Mouse (Mus musculus) brown adipose tissue, adult 24 weeks (tissue): Measurements from ENCODE around the gene Gnl1. TPM values are rescaled to one million over a fixed set of nuclear protein-coding genes. Genes with fewer than 3 reads are reported as not detected.
"Not testable (repeated sequence)": the region's sequence is repeated elsewhere in the genome, so short reads cannot be mapped to it uniquely, and the experiment has no call there.

Experiments
- H3K27ac ChIP-seq: fragments of 200-500 bp; replicated peaks from 2 replicates; pipeline ENCODE4 v1.5.1; 2012; ENCODE audit warnings: low read depth, mild to moderate bottlenecking, low read length
- H3K4me1 ChIP-seq: fragments of 200-500 bp; 2 replicates; pipeline ENCODE4 v1.6.1; 2012; ENCODE audit warnings: low read length, mixed read lengths; ENCODE audit not compliant: control insufficient read depth, insufficient read depth, insufficient read length
- H3K4me3 ChIP-seq: fragments of 200-500 bp; 2 replicates; pipeline ENCODE4 v1.5.1; 2012; ENCODE audit warnings: low read depth, mild to moderate bottlenecking, low read length, moderate library complexity; ENCODE audit not compliant: insufficient read depth
- polyA plus RNA-seq: library from polyadenylated mRNA; stranded (reverse); fragments of >200 nt; gene quantifications from 2 replicates; pipeline ENCODE4 v1.2.4, GENCODE M21; 2012; ENCODE audit not compliant: missing spikeins, insufficient read depth, insufficient read length

Gene Gnl1
- polyA plus RNA-seq, 1 experiment = 14.5 TPM

DNA sequence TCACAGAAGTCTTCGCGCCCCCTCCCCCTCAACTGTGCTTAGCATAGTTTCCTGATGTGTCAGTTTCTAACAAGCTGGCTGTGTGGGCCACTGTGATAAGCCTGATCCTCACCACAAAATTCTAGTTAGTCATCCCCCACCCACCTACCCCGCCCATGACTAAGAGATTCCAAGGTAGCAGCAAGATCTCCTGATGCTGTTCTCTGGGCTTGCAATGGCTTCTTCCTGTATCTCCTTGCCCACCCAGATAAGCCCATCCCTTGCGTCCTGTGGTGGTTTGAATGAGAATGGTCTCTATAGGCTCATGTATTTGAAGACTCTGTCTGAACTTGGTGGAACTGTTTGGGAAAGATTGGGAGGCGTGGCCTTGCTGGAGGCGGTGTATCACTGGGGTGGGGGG, 22.3 kb downstream of the Gnl1 start:
- Histone ChIP-seq H3K4me1 (0 out of 2 replicates have a peak, but pooled peaks cover 2% of the 10 kb centered on the region), H3K4me3 (no peak overlapping the region), H3K27ac (no peak overlapping the region)

DNA sequence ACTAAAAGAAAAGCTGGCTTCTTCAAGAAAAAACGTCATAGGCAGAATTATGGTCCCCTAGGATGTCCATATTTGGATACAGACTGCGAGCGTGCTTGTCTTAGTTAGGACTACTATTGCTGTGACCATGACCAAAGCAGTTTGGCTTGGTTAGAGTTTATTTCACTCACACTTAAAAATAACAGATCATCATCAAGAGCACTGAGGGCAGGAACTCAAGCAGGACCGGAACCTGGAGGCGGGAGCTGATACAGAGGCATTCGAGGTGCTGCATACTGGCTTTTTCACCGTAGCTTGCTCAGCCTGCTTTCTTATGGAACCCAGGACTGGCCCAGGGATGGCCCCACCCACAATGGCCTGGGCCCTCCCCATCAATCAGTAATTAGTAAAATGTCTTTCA, 23.7 kb downstream of the Gnl1 start:
- 0 out of 2 replicates have a peak, but pooled peaks cover 2% of the 10 kb centered on the region for H3K4me1 ChIP-seq

DNA sequence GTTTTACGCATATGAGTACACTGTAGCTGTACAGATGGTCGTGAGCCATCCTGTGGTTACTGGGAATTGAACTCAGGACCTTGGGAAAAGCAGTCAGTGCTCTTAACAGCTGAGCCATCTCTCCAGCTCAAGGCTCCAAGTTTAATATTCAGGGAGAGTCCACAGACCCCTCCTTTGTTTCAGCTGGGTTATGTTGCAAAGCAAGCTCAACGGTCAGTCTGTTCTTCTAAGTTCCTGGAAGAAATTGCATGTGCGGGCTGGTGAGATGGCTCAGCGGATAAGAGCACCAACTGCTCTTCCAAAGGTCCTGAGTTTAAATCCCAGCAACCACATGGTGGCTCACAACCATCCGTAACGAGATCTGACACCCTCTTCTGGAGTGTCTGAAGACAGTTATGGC, 24.8 kb downstream of the Gnl1 start:
- not testable (repeated sequence) for H3K4me3 ChIP-seq, H3K27ac ChIP-seq, H3K4me1 ChIP-seq

More for the DNA sequence above, 23.7 kb downstream of the Gnl1 start:
- Histone ChIP-seq H3K27ac (no peak overlapping the region), H3K4me3 (no peak overlapping the region)

DNA sequence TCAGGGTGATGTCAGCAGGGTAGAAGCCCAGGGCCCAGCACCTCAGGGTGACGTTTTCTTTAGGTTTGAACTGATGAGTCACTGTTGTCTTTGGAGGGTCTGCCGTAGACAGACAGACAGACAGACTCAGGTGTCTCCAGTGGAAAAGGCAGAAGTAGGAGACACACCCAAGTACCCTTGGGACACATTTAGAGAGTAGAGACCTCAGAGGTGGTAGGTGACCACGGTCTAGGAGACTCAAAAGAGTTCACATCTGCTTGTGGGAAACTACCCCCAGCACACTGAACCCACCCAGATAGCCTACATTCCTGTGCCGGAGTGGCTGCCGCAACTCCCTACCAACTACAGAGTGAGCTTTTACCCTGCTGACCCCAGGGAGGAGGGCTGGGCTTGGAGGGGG, 35.3 kb downstream of the Gnl1 start:
- Histone ChIP-seq H3K4me1 (no peaks in the 10 kb centered on the region), H3K27ac (no peak overlapping the region), H3K4me3 (no peak overlapping the region)

DNA sequence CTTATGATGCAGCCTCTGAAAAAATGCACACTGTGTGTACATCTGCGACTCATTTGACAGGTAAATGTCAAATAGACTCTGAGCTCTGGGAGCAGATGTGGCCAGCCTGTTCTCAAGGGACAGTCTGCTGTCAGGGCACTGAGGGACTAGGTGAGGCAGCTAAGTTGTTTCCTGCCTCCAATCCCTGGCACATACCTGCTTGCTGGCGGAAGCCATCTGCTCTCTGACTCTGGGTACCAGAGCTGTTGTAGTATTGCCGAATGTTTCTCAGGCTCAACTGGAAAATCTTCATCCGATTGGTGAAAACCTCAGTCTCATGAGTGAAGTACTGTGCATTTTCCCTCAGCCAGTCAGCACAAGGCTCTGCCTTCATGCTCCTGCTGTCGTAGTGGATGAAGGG, 37.4 kb downstream of the Gnl1 start:
- Histone ChIP-seq H3K4me1 (peaks cover 3% of the 10 kb centered on the region), H3K27ac (no peak overlapping the region), H3K4me3 (no peak overlapping the region)

DNA sequence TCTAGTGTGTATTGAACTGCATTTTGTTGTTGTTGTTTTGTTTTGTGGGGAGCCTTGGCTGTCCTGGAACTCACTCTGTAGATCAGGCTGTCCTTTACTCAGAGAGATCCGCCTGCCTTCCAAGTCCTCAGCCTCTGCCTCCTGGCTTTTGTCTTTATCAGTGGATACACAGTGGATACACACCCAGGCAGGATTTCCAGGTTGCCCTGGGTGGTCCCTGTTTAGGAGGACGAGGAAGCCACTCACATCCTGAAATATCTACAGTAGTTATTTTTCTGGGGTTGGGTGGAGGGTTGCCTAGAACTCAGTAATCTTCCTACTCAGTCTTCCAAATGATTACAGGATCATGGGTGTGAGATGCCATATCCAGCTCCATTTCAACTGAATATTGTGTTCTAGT, 39.3 kb downstream of the Gnl1 start:
- no peak overlapping the region; the same call in 1 of the 2 replicates for H3K27ac ChIP-seq
- H3K4me3 ChIP-seq = peak overlapping the region; percentile 23; the same call in 1 of the 2 replicates

DNA sequence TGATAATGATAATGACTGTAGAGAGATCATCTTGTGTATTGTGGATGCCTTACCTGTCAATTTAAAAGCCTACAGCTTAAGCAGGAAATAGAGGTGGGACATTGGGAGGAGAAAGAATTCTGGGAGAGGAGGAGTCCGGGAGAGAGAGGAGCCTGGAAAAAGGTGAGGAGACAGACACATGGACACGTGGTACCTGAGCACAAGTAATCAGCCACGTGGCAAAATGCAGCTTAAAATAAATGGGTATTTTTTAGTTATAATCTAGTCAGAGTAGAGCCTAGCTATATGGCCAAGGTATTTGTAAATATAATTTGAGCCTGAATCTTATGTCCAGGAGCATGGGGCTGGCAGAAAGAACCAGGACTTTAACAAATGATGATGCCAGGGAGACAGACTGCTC, 39.9 kb downstream of the Gnl1 start:
- Histone ChIP-seq H3K4me1 (peaks cover 12% of the 10 kb centered on the region), H3K4me3 (peak overlapping the region; percentile 63), H3K27ac (peak overlapping the region; percentile 95)

More for the DNA sequence above, 39.3 kb downstream of the Gnl1 start:
- H3K4me1 ChIP-seq = peaks cover 9% of the 10 kb centered on the region

DNA sequence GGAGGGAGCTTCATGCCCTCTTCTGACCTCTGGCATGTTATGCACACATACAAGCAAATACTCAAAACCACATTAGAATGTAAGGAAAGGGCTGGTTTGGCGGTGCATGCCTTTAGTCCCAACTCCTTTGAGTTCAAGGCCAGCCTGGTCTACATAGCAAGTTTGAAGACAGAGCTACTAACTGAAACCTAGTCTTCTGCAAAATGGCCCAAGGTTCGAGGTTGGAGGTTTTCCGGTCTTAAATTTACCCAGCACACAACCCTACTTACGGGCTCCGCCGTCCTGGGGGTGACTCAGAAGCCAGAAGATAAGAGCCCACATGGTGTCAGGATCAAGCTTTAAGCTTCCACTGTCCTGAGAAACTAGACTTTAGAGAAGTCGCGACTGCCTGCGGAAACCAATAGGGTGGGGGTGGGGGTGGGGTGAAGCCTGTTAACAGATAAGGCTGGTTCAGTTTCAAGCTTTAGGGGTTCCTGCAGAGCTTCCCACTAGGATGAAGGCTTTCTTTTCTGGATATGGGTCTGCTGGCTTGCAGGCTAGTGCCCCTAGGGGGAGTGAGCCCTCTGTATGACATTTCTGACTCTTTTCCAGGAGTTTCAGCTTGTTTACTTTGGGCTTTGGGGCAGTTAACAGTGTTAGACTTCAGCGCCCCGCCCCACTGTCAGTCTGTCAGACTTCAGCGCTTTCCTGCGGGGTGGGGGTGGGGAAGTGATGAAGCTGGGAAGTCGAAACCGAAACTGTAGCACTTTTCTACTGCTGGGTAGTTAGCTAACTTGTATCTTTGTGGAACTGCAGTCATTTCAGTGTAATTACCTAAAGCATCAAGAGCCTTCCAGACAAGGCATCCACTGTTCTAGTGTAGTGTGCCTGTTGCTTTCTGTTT, 40.8 kb downstream of the Gnl1 start, which contains the start of gene H2-T24:
TSS of gene H2-T24 (minus strand) at position 370 of the 883 bp plus-strand sequence.
- Histone ChIP-seq H3K4me3 (peak within 1 kb of the TSS; percentile 63), H3K4me1 (peaks cover 12% of the 10 kb centered on the region), H3K27ac (peak within 1 kb of the TSS; percentile 95)

DNA sequence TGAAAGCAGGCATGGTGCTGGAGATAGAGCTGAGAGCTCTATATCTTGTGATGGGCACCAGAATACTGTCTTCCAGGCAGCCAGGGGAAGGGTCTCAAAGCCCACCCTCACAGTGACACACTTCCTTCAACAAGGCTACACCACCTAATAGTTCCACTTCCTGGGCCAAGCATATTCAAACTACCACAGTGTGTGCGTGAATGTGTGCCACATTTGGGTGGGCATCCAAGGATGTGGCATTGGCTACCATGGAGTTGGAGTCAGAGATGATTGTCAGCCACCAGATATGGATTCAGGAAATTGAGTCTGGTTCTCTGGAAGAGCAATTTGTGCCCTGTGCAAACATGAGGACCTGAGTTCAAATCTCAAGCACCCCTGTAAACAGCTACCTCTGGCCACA, 41.7 kb downstream of the Gnl1 start:
- peak overlapping the region; percentile 93 for H3K27ac ChIP-seq
- peaks cover 12% of the 10 kb centered on the region for H3K4me1 ChIP-seq
- no peak overlapping the region for H3K4me3 ChIP-seq

DNA sequence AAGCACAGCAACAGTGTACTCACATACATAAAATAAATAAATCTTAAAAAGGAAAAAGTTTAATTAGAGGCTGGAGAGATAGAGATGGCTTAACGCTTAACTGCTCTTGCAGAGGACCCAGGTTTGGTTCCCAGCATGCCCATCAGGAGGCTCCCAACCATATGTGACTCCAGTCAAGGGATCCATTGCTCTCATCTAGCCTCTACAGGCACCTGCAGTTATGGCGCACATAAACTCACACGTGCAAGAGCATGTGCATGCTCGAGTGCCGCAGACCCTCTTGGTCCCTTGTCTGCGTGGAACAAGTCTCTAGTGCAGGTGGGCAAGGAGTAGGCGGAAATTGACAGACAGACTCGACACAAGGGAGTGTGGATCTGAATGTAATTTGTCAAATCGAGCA, 42.4 kb downstream of the Gnl1 start:
- peaks cover 12% of the 10 kb centered on the region for H3K4me1 ChIP-seq
- H3K4me3 ChIP-seq = no peak overlapping the region
- no peak overlapping the region for H3K27ac ChIP-seq

DNA sequence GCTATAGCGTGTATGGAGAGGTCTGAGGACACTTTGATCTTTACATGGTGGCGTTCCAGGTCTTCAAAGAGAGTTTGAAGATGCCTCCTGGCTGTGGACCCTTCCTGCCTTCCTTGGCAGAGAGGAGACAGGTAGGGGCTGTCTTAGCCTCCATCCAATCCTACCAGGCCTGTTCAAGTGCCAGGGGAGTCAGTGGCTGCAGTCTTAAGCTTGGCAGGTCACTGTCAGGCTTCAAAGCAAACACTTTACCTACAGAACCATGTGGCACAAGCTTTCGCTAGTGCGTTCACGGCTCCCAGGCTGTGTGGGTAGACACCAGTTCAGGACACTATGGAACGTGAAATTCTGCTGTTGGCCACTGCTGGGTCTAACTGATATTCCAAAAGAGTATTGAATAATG, 43.3 kb downstream of the Gnl1 start:
- peaks cover 12% of the 10 kb centered on the region for H3K4me1 ChIP-seq
- H3K27ac ChIP-seq = peak overlapping the region; percentile 84; the same call in 1 of the 2 replicates
- no peak overlapping the region for H3K4me3 ChIP-seq

DNA sequence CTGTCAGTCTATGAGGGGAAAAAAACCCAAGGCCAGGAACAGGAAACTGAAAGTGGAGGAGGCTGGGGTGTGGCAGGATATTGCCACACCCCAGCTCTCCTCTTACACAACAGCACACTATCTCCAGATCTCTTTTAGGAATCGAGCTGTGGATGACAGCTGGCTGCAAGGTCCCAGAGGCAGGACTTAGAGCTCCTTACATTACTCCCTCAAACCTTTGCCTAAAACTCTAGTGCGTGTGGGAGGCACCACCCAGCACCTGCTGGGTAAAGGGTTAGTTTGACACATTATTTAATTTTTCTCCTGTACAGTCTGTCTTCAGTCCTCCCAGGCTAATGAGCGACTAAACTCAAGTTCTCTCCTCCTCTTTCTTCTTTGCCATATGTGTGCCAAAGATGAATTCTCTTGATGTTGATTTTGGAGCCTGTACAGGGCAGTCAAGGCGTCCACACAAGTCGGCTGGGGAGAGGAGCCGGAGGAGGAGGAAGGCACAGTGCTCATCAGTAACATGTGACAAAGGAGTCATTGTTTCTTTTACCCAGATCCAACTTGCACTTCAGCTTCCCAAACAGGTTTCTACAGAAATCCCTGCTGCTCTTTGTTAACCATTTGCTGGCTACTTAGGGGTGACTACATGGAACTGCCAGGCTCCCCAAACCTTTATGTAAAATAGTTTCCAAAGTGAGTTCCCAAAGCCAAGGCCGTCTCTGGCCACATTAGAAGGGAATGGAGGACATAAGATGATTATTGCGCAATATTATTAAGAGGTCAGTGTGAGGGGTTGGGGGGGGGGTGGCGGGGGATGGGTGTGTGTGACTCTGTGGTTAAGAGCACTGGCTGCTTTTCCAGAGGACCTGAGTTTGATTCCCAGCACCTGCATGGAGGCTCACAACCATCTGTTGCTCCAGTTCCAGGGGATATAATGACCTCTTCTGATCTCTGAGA, 44.3 kb downstream of the Gnl1 start:
- Histone ChIP-seq H3K4me1 (peaks cover 12% of the 10 kb centered on the region), H3K4me3 (peak overlapping the region; percentile 9; the same call in 1 of the 2 replicates)

DNA sequence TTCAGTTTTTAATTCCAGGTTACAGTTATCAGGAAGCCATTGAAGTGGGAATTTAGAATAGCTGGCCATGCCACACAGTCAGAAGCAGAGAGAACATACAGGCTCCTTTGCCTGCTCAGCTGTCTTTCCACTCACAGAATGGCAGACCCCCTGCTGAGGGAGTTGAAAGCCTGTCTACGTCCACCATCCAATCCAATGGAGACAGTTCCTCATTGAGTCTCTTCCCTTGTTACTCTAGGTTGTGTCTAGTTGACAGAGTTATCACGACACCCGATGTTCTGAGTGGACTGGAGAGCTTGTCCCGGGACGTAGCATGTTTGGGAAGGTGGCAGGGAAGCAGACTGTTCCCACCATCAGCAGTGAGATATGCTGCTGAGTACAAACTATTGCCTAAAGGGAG, 45.5 kb downstream of the Gnl1 start:
- peaks cover 13% of the 10 kb centered on the region for H3K4me1 ChIP-seq
- H3K27ac ChIP-seq = no peak overlapping the region
- H3K4me3 ChIP-seq = no peak overlapping the region

More for the DNA sequence above, 44.3 kb downstream of the Gnl1 start:
- peak overlapping the region; percentile 84 for H3K27ac ChIP-seq

DNA sequence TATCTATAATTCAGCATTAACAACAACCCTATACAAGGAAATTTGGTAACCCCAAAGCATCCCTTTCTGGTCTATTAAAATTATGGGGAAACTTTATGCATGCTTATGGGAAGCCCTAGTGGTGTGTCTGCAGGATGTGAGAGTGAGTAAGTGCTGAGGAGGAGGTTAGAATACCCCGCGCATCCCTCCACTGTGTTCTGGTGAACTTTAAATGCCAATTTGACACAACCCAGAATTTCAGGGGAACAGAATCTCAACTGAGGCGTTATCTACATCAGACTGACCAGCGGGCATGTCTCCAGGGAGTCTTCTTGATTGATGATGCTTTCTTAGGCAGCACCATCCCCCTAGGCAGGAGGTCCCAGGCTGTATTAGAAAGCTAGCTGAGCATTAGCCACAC, 46.2 kb downstream of the Gnl1 start:
- Histone ChIP-seq H3K27ac (no peak overlapping the region), H3K4me1 (peaks cover 14% of the 10 kb centered on the region), H3K4me3 (no peak overlapping the region)

DNA sequence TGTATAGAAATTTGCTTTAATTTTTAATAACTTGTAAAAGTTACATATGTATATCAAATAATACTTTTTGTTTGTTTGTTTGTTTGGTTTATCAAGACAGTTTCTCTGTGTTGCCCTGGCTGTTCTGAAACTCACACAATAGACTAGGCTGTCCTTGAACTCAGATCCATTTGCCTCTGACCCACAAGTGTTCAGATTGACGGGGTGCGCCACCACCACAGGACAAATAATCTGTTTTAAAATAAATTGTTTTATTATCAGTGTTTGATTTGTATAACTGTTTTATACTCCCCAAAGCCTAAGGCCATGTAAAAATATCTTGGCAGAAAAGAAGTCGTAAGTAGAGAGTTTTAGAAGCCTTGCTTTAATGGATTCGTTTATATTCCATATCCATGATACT, 48.0 kb downstream of the Gnl1 start:
- Histone ChIP-seq H3K4me1 (peaks cover 11% of the 10 kb centered on the region), H3K27ac (no peak overlapping the region), H3K4me3 (no peak overlapping the region)
